Mouse (Mus musculus) liver, adult 10 weeks (tissue): Measurements from ENCODE around the gene Satl1. TPM values are rescaled to one million over a fixed set of nuclear protein-coding genes. Genes with fewer than 3 reads are reported as not detected.

Experiments
- polyA plus RNA-seq: library from polyadenylated mRNA; stranded (reverse); fragments of 350-450 nt; fragmentation: Illumina TruSeq; extraction: RNeasy Lipid Tissue Mini Kit (QIAGEN cat#74804); gene quantifications from one replicate; pipeline ENCODE4 v1.2.3, GENCODE M21; 2014; ENCODE audit warnings: low read depth, low replicate concordance

Satl1 gene
- polyA plus RNA-seq: not detected

DNA sequence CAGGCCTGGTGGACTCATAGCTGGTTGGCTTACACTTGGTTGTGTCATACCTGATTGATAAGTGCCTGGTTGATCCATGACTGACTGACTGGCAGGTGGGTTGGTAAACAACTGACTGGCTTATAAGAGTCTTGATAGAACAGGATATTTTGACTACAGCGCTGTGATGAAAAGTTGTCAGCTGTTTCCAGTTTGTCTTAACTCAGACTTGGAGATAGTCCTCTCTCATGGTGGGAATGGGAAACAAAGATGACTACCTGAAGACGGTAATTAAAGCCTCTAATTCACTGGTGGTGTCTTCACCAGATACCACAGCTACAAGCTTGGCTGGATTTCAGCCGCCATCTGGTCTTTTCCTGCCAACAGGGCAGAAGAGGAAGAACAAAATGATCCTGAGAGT lies at the start of gene Satl1:
Gene Satl1, minus strand, starts transcription at position 101 of the 400 bp plus-strand sequence.

Other genes starting within 250 kb of the Satl1 start
- gene 4933403O08Rik, start 167.7 kb downstream of the Satl1 start, polyA plus RNA-seq: not detected
- 95.4 TPM for gene Apool, start 95.4 kb downstream of the Satl1 start, polyA plus RNA-seq
- not detected for gene 2010106E10Rik, start 88.5 kb upstream of the Satl1 start, polyA plus RNA-seq
- not detected for gene Zfp711, start 193.7 kb upstream of the Satl1 start, polyA plus RNA-seq